Mouse (Mus musculus) embryonic facial prominence, embryonic 13.5 days (tissue): Measurements from ENCODE around the gene Larp4b. TPM values are rescaled to one million over a fixed set of nuclear protein-coding genes. Genes with fewer than 3 reads are reported as not detected.
A peak's percentile ranks its signal among the peaks of the same experiment; 100 is the strongest.
"Not testable (repeated sequence)": the region's sequence is repeated elsewhere in the genome, so short reads cannot be mapped to it uniquely, and the experiment has no call there.

Experiments used
- ATAC-seq: fragments of 200-750 bp; cut with Nextera tagmentation; 2 replicates; pipeline ENCODE4 v1.8.0; 2017; ENCODE audit warnings: low read depth; ENCODE audit not compliant: insufficient number of reproducible peaks, insufficient read depth, low FRiP score, low TSS enrichment
- H3K27ac ChIP-seq: fragments of 300-500 bp; sonication (generic); 2 replicates; pipeline ENCODE4 v1.5.1; 2015; ENCODE audit warnings: moderate library complexity, mild to moderate bottlenecking, inconsistent platforms
- H3K27me3 ChIP-seq: fragments of 300-500 bp; sonication (generic); 2 replicates; pipeline ENCODE4 v1.6.1; 2015; ENCODE audit warnings: mild to moderate bottlenecking, inconsistent platforms
- H3K36me3 ChIP-seq: fragments of 300-500 bp; sonication (generic); 2 replicates; pipeline ENCODE4 v1.6.1; 2015; ENCODE audit warnings: mild to moderate bottlenecking, inconsistent platforms
- H3K4me1 ChIP-seq: fragments of 300-500 bp; sonication (generic); 2 replicates; pipeline ENCODE4 v1.6.1; 2015; ENCODE audit warnings: inconsistent platforms
- H3K4me2 ChIP-seq: fragments of 300-500 bp; sonication (generic); 2 replicates; pipeline ENCODE4 v1.6.1; 2015; ENCODE audit warnings: moderate library complexity, mild to moderate bottlenecking, inconsistent platforms
- H3K4me3 ChIP-seq: fragments of 300-500 bp; sonication (generic); 2 replicates; pipeline ENCODE4 v1.5.1; 2015; ENCODE audit warnings: mild to moderate bottlenecking, inconsistent platforms
- H3K9ac ChIP-seq: fragments of 300-500 bp; sonication (generic); 2 replicates; pipeline ENCODE4 v1.6.1; 2015; ENCODE audit warnings: mild to moderate bottlenecking, inconsistent platforms
- H3K9me3 ChIP-seq: fragments of 300-500 bp; sonication (generic); 2 replicates; pipeline ENCODE4 v1.6.1; 2016; ENCODE audit warnings: inconsistent platforms
- WGBS: fragments of 180-500 bp; shearing (Covaris S2); methylation state at CpG from one replicate; pipeline ENCODE4 v1.1.7; 2015; ENCODE audit warnings: mixed read lengths; 5-methylcytosine and 5-hydroxymethylcytosine counted together
- polyA plus RNA-seq: library from polyadenylated mRNA; unstranded; fragments of >200 nt; fragmentation: Nextera tagmentation; extraction: Ambion mirVana; gene quantifications from 2 replicates; pipeline ENCODE4 v1.2.1, GENCODE M21; 2015

Larp4b gene
- polyA plus RNA-seq = 31.0 and 34.2 TPM in 2 replicates

DNA sequence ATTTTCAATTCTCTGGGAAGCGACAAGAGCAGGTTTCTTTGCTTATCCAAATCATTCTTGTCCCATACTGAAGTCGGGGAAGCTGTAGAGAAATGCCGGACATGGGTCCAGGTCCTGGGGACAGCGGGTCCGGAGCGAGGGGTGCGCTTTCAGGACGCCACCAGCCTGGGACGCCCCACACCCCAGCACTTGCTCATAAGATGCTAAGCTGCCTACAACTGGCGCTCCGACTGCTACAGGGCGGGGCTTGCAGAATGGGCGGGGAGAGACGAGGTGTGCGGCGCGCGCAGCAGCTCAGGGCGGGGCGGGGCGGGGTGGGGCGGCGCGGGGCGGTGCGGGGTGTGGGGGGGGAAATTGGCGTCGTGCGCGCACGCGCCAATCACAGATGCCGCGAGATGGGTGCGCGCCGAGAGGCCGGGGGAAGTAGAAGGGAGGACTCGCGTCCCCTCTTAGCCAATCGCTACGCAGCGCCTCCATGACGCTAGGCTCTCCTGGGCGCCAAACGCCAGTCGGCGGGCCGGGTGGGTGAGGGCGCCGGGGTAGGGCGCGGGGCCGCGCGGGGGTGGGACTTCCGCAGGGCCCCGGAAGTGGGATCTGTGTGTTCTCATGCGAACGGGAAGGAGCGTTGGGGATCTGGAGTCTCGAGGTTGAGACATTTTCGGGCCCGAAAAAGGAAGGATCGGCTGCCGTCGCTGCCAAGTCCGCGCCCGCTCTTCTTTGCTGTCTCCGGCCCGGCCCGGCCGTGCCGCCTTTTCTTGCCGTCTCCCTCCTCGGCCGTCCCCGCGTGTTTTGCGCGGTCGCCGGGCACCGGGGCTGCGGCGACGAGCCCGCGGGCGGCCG lies at the start of gene Larp4b:
TSS of gene Larp4b (plus strand) at position 566 of the 840 bp plus-strand sequence.
- Histone ChIP-seq H3K4me2 (peak within 1 kb of the TSS; percentile 84), H3K27me3 (no peaks in the 10 kb centered on the region), H3K9ac (peak within 1 kb of the TSS; percentile 95), H3K36me3 (no peaks in the 10 kb centered on the region), H3K4me3 (peak within 1 kb of the TSS; percentile 97), H3K4me1 (peaks cover 25% of the 10 kb centered on the region), H3K27ac (peak within 1 kb of the TSS; percentile 94), H3K9me3 (no peaks in the 10 kb centered on the region)
- under 1% methylated on average over 71 of the region's 92 CpGs for WGBS
- ATAC-seq = peak; percentile 100

GRCm38 (mm10) chr13:9044731-9045130 lies 49.0 kb upstream of the Larp4b start:
- Histone ChIP-seq H3K4me3 (no peak overlapping the region), H3K4me1 (no peaks in the 10 kb centered on the region), H3K27me3 (no peaks in the 10 kb centered on the region), H3K27ac (no peak overlapping the region), H3K9me3 (no peaks in the 10 kb centered on the region), H3K9ac (no peak overlapping the region), H3K4me2 (no peak overlapping the region), H3K36me3 (no peaks in the 10 kb centered on the region)
- 98% methylated on average over 1 of the region's 1 CpGs for WGBS
- no peak for ATAC-seq

- 62% methylated on average over 10 of the region's 10 CpGs for WGBS
- H3K4me3 ChIP-seq, H3K9ac ChIP-seq, H3K27ac ChIP-seq, H3K27me3 ChIP-seq, H3K9me3 ChIP-seq, H3K4me2 ChIP-seq, H3K4me1 ChIP-seq, H3K36me3 ChIP-seq, ATAC-seq: not testable (repeated sequence)
Measured at GRCm38 (mm10) chr13:9052049-9052691, 41.5 kb upstream of the Larp4b start.

DNA sequence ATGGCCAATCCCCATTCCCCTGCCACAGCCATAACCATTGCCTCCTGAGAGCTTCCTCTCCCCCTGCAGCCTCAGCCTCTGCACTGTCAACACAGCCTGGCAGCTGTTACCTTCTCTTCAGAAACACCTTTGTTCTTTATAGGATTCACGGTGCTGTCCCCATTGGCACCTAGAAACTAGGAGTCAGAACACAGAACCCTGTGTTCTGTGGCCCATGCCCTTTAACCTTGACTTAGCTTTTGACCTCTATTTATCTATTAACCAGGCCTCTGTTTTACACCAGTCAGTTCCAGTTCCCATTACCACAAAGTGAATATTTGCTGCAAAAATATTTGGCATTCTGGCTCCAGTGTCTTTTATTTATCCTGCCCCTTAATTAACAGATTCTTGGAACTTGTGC lies 36.4 kb upstream of the Larp4b start:
- Histone ChIP-seq H3K4me3 (no peak overlapping the region), H3K36me3 (no peaks in the 10 kb centered on the region), H3K9ac (no peak overlapping the region), H3K4me2 (no peak overlapping the region), H3K27me3 (no peaks in the 10 kb centered on the region), H3K27ac (no peak overlapping the region), H3K4me1 (no peaks in the 10 kb centered on the region), H3K9me3 (no peaks in the 10 kb centered on the region)
- WGBS = 34% methylated on average over 1 of the region's 1 CpGs
- no peak for ATAC-seq

GRCm38 (mm10) chr13:9058706-9059105 lies 35.0 kb upstream of the Larp4b start:
- Histone ChIP-seq H3K27me3 (no peaks in the 10 kb centered on the region), H3K9me3 (no peaks in the 10 kb centered on the region)
- ATAC-seq = no peak

DNA sequence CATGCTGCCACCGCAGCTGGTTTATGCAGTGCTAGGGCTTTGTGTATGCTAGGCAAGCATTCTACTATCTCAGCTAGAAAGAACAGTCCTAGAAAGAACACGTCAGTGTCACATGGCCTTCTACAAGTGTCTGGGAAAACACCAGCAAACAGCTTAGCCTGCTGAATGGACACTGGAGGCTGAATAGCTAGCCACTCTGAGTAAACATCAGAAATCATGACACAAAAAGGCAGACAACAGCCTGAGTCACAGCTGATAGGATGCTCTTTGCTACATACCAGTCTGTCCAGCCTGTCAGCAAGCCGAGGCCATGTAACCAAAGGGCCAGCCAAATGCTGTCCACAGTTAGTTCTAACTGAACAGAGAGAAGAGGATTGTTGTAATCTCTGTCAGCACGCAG lies 32.3 kb upstream of the Larp4b start:
- no peak for ATAC-seq
- WGBS = 81% methylated on average over 4 of the region's 4 CpGs

More at GRCm38 (mm10) chr13:9058706-9059105, 35.0 kb upstream of the Larp4b start:
- H3K27ac ChIP-seq = no peak overlapping the region
- H3K4me2 ChIP-seq = no peak overlapping the region
- no peak overlapping the region for H3K4me3 ChIP-seq
- no peaks in the 10 kb centered on the region for H3K36me3 ChIP-seq
- no peaks in the 10 kb centered on the region for H3K4me1 ChIP-seq
- 87% methylated on average over 4 of the region's 4 CpGs for WGBS
- H3K9ac ChIP-seq = no peak overlapping the region

GRCm38 (mm10) chr13:9064196-9064595 lies 29.5 kb upstream of the Larp4b start:
- no peak overlapping the region for H3K27ac ChIP-seq
- no peaks in the 10 kb centered on the region for H3K36me3 ChIP-seq
- peaks cover 12% of the 10 kb centered on the region; the same call in 1 of the 2 replicates for H3K4me1 ChIP-seq
- no peak overlapping the region for H3K4me3 ChIP-seq
- no peaks in the 10 kb centered on the region for H3K27me3 ChIP-seq
- no peak overlapping the region for H3K4me2 ChIP-seq
- ATAC-seq = no peak
- 76% methylated on average over 2 of the region's 2 CpGs for WGBS
- H3K9ac ChIP-seq = no peak overlapping the region
- H3K9me3 ChIP-seq = no peaks in the 10 kb centered on the region

More for the DNA sequence above, 32.3 kb upstream of the Larp4b start:
- Histone ChIP-seq H3K4me2 (no peak overlapping the region), H3K9me3 (no peaks in the 10 kb centered on the region), H3K4me1 (peaks cover 11% of the 10 kb centered on the region; the same call in 1 of the 2 replicates), H3K4me3 (no peak overlapping the region), H3K27ac (no peak overlapping the region), H3K9ac (no peak overlapping the region), H3K27me3 (no peaks in the 10 kb centered on the region), H3K36me3 (no peaks in the 10 kb centered on the region)

- Histone ChIP-seq H3K4me1 (peaks cover 12% of the 10 kb centered on the region; the same call in 1 of the 2 replicates), H3K4me2 (no peak overlapping the region), H3K27ac (no peak overlapping the region), H3K36me3 (no peaks in the 10 kb centered on the region), H3K4me3 (no peak overlapping the region), H3K9ac (no peak overlapping the region), H3K9me3 (no peaks in the 10 kb centered on the region), H3K27me3 (no peaks in the 10 kb centered on the region)
- WGBS = 41% methylated on average over 5 of the region's 5 CpGs
- ATAC-seq = no peak
Measured at GRCm38 (mm10) chr13:9066107-9066506, 27.6 kb upstream of the Larp4b start.

GRCm38 (mm10) chr13:9071008-9071407 lies 22.7 kb upstream of the Larp4b start:
- no peaks in the 10 kb centered on the region for H3K36me3 ChIP-seq
- 64% methylated on average over 9 of the region's 9 CpGs for WGBS
- H3K27ac ChIP-seq = no peak overlapping the region
- H3K4me2 ChIP-seq = no peak overlapping the region
- H3K4me3 ChIP-seq = no peak overlapping the region
- H3K4me1 ChIP-seq = peaks cover 4% of the 10 kb centered on the region; the same call in 1 of the 2 replicates
- no peaks in the 10 kb centered on the region for H3K9me3 ChIP-seq
- H3K27me3 ChIP-seq = no peaks in the 10 kb centered on the region
- no peak for ATAC-seq
- no peak overlapping the region for H3K9ac ChIP-seq

- no peak overlapping the region for H3K4me2 ChIP-seq
- no peaks in the 10 kb centered on the region for H3K9me3 ChIP-seq
- WGBS = 64% methylated on average over 4 of the region's 4 CpGs
- no peak overlapping the region for H3K4me3 ChIP-seq
- no peaks in the 10 kb centered on the region for H3K27me3 ChIP-seq
- H3K36me3 ChIP-seq = no peaks in the 10 kb centered on the region
- no peaks in the 10 kb centered on the region for H3K4me1 ChIP-seq
- ATAC-seq = no peak
- no peak overlapping the region for H3K27ac ChIP-seq
- no peak overlapping the region for H3K9ac ChIP-seq
Measured at GRCm38 (mm10) chr13:9073818-9074217, 19.9 kb upstream of the Larp4b start.

DNA sequence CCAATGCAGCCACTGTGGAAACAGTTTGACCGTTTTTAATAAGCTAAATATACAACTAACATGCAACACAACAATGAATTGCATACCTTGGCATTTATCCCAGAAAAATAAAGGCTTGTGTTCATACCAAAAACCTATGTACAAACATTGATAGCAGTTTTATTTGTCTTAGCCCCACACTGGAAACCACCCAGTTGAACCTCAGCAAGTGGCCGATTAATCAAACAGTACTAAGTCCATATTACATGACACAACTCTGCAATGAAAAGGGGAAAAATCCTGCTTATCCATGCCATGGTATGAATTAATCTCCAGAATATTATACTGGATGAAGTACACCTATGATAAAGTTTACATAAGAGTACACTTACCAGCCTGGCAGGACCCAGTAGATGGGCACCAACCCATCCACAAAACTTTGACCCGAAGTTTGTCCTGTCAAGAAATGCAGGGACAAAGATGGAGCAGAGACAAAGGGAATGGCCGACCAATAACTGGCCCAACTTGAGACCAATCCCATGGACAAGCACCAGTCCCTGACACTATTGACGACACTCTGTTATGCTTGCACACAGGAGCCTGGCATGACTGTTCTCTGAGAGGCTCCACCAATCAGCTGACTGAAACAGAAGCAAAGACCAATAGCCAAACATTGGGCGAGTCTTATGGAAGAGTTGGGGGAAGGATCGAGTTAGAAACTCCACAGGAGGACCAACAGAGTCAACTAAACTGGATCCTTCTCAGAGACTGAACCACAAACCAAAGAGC lies 17.7 kb upstream of the Larp4b start:
- no peaks in the 10 kb centered on the region for H3K4me1 ChIP-seq
- H3K4me2 ChIP-seq = no peak overlapping the region
- ATAC-seq = no peak
- 82% methylated on average over 7 of the region's 7 CpGs for WGBS
- H3K4me3 ChIP-seq = no peak overlapping the region
- no peaks in the 10 kb centered on the region for H3K36me3 ChIP-seq
- H3K27me3 ChIP-seq = no peaks in the 10 kb centered on the region
- H3K9ac ChIP-seq = no peak overlapping the region
- no peak overlapping the region for H3K27ac ChIP-seq
- H3K9me3 ChIP-seq = no peaks in the 10 kb centered on the region
